Comparison of ENCODE assay signal across 11 mouse cellular contexts in the genomic region with DNA sequence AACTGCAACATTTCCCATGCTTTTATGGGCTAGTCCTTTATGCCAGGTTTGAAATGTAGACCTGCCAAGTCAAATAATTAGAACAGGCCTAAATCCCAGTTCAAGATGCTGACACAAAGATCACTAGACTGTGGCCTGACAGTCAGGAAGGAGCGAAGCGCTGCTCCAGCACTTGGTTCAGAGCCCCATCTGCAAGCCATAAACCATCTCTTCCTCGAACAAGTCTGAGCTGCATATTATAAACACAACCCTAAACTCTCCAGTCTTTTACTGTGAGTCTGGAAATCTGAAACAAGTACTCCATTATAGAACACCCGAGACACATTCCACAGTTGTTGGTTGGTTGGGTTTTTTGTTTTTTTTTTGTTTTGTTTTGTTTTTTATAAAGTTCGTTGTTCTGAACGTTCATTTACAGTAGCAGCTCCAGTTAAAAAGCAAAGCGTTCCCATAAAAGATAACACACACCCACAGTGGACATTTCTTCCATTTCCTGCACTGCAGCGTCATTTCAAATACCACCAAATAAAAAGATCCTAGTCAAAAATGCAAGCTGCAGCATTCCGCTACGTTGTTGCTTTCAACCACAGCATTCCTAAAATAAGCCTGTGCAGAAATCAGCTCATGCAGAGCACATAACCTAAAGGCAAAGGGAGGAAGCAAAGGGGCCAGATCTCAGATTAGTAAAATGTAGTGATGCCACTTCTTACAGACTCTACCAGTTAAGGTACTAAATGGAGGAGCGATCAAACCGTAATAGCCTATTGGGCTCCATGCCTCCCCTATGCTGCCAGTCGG.
DNase-seq lines count a peak whose midpoint lies in the region; ATAC-seq and TF ChIP-seq lines count a peak whose summit lies in the region.
"Had no signal": no experiment of that assay in that cellular context is flagged by ENCODE, and none has a peak within 500 bp of the region (broad histone marks: within the 10 kb centered on the region; RNA-seq: fewer than 3 reads in every experiment).

No protein-coding gene starts in this region.

- H3K36me3 ChIP-seq in intestine, embryonic 14.5 days (ENCODE audit: control insufficient read depth, insufficient read depth, low read length), result 0 out of 2 replicates have a peak, but pooled peaks cover 10% of the 10 kb centered on the region
- H3K36me3 ChIP-seq in intestine, postnatal 0 days (ENCODE audit: control insufficient read depth, insufficient read depth), result no peaks in the 10 kb centered on the region
- no peaks in the 10 kb centered on the region for H3K36me3 ChIP-seq in neural tube, embryonic 13.5 days
- H3K36me3 ChIP-seq in hindbrain, embryonic 16.5 days (ENCODE audit: control insufficient read depth, insufficient read depth, low read length), result no peaks in the 10 kb centered on the region

- WGBS in intestine, embryonic 14.5 days, result 48% methylated on average over 13 of the region's 13 CpGs
- WGBS in intestine, postnatal 0 days, result 72% methylated on average over 13 of the region's 13 CpGs
- WGBS in neural tube, embryonic 13.5 days, result 79% methylated on average over 13 of the region's 13 CpGs
- WGBS in hindbrain, embryonic 16.5 days, result 80% methylated on average over 13 of the region's 13 CpGs

- H3K27ac ChIP-seq in intestine, embryonic 14.5 days (ENCODE audit: low read depth), result peak overlapping the region; percentile 12
- H3K27ac ChIP-seq in intestine, postnatal 0 days (ENCODE audit: low read depth, low read length), result no peak overlapping the region
- 0 out of 2 replicates have a peak overlapping the region, but pooled peaks have one; percentile 10 for H3K27ac ChIP-seq in neural tube, embryonic 13.5 days (replicated peaks)
- H3K27ac ChIP-seq in hindbrain, embryonic 16.5 days (ENCODE audit: low read depth, low read length), result no peak overlapping the region

- no peak for TF ChIP-seq CTCF in intestine, postnatal 0 days (IDR thresholded peaks at IDR 0.05; ENCODE audit: low read depth)

- no peak overlapping the region for H3K9ac ChIP-seq in intestine, embryonic 14.5 days (ENCODE audit: low read length)
- no peak overlapping the region for H3K9ac ChIP-seq in intestine, postnatal 0 days (ENCODE audit: low read depth, low read length)
- no peak overlapping the region for H3K9ac ChIP-seq in neural tube, embryonic 13.5 days
- no peak overlapping the region for H3K9ac ChIP-seq in hindbrain, embryonic 16.5 days (ENCODE audit: low read depth, low read length)

- peaks cover 26% of the 10 kb centered on the region for H3K4me1 ChIP-seq in intestine, embryonic 14.5 days (replicated peaks; ENCODE audit: control insufficient read depth, insufficient read depth, low read length)
- H3K4me1 ChIP-seq in intestine, postnatal 0 days (replicated peaks; ENCODE audit: control insufficient read depth, insufficient read depth, low read length), result no peaks in the 10 kb centered on the region; the same call in 1 of the 2 replicates
- 0 out of 2 replicates have a peak, but pooled peaks cover 3% of the 10 kb centered on the region for H3K4me1 ChIP-seq in neural tube, embryonic 13.5 days (replicated peaks)
- no peaks in the 10 kb centered on the region for H3K4me1 ChIP-seq in hindbrain, embryonic 16.5 days (ENCODE audit: control insufficient read depth, insufficient read depth, low read depth, low read length)

- ATAC-seq in intestine, embryonic 14.5 days (replicated peaks; ENCODE audit: low FRiP score, low TSS enrichment, low read depth), result no peak
- no peak for ATAC-seq in intestine, postnatal 0 days
- no peak for ATAC-seq in neural tube, embryonic 13.5 days (ENCODE audit: low read depth)
- ATAC-seq in hindbrain, embryonic 16.5 days, result no peak

- H3K27me3 ChIP-seq in intestine, embryonic 14.5 days (replicated peaks; ENCODE audit: control insufficient read depth, insufficient read depth, low read length), result no peaks in the 10 kb centered on the region
- no peaks in the 10 kb centered on the region for H3K27me3 ChIP-seq in intestine, postnatal 0 days (replicated peaks; ENCODE audit: control insufficient read depth, insufficient read depth, low read length)
- H3K27me3 ChIP-seq in neural tube, embryonic 13.5 days, result no peaks in the 10 kb centered on the region
- no peaks in the 10 kb centered on the region for H3K27me3 ChIP-seq in hindbrain, embryonic 16.5 days (replicated peaks; ENCODE audit: control insufficient read depth, insufficient read depth, low read length)

- no peak for DNase-seq in intestine, embryonic 14.5 days (ENCODE audit: low spot score)
- no peak for DNase-seq in neural tube, embryonic 10.5 days (ENCODE audit: extremely low spot score, low spot score)
- DNase-seq in kidney, postnatal 10 days, result peak; percentile 24
- DNase-seq in left cerebral cortex, postnatal 36 days (ENCODE audit: low spot score in 2 of 2), result no peak
- no peak for DNase-seq in adrenal gland, adult (ENCODE audit: inconsistent age in 2 of 2, low spot score in 1 of 2)
- DNase-seq: cerebellum, postnatal 10 days; midbrain, embryonic 14.5 days; thymus, postnatal 4 days had no signal

- no peaks in the 10 kb centered on the region for H3K9me3 ChIP-seq in intestine, embryonic 14.5 days (ENCODE audit: control insufficient read depth, low read length)
- H3K9me3 ChIP-seq in intestine, postnatal 0 days (ENCODE audit: control insufficient read depth), result no peaks in the 10 kb centered on the region
- H3K9me3 ChIP-seq in neural tube, embryonic 13.5 days, result no peaks in the 10 kb centered on the region
- H3K9me3 ChIP-seq in hindbrain, embryonic 16.5 days (ENCODE audit: control insufficient read depth, low read length), result no peaks in the 10 kb centered on the region

- H3K4me2 ChIP-seq in intestine, embryonic 14.5 days (ENCODE audit: low read length), result no peak overlapping the region
- H3K4me2 ChIP-seq in intestine, postnatal 0 days (replicated peaks; ENCODE audit: low read depth), result no peak overlapping the region
- no peak overlapping the region for H3K4me2 ChIP-seq in neural tube, embryonic 13.5 days
- no peak overlapping the region for H3K4me2 ChIP-seq in hindbrain, embryonic 16.5 days (ENCODE audit: low read length)

- intact Hi-C loops in left cerebral cortex, postnatal 36 days (cut with DNase I), result loop anchor here (5.0 kb wide), 1 partner anchor 85 kb away; no protein-coding TSS in a partner anchor

- no peak overlapping the region for H3K4me3 ChIP-seq in intestine, embryonic 14.5 days (ENCODE audit: low read depth, low read length)
- no peak overlapping the region for H3K4me3 ChIP-seq in intestine, postnatal 0 days (ENCODE audit: low read depth, low read length)
- H3K4me3 ChIP-seq in neural tube, embryonic 13.5 days, result no peak overlapping the region
- H3K4me3 ChIP-seq in hindbrain, embryonic 16.5 days (ENCODE audit: low read length), result no peak overlapping the region

Comparison
In these comparisons a context has a peak if more than half of its experiments do, and no peak if none do; other contexts are left out.
1. H3K27ac ChIP-seq: peak in intestine, embryonic 14.5 days (single experiment) and neural tube, embryonic 13.5 days (single experiment); none in intestine, postnatal 0 days (single experiment) and hindbrain, embryonic 16.5 days (single experiment).